Mouse (Mus musculus) liver, postnatal 0 days (tissue): ENCODE results near the gene Gm49387. TPM values are rescaled to one million over a fixed set of nuclear protein-coding genes. Genes with fewer than 3 reads are reported as not detected.

ENCODE experiments used
- ATAC-seq: fragments of 200-750 bp; cut with Nextera tagmentation; 2 replicates; pipeline ENCODE4 v1.8.0; 2017; ENCODE audit warnings: mild to moderate bottlenecking, moderate library complexity
- DNase-seq: peaks from one replicate; pipeline ENCODE4 v3.0.0-alpha.2; 2016
- H3K27ac ChIP-seq: fragments of 300-500 bp; sonication (generic); 2 replicates; pipeline ENCODE4 v1.5.1; 2014; ENCODE audit warnings: antibody characterized with exemption, moderate library complexity, mild to moderate bottlenecking, low read depth
- H3K27me3 ChIP-seq: fragments of 300-500 bp; sonication (generic); 2 replicates; pipeline ENCODE4 v1.6.1; 2014; ENCODE audit warnings: low read length, control low read depth, mixed read lengths; ENCODE audit not compliant: insufficient read depth
- H3K36me3 ChIP-seq: fragments of 300-500 bp; sonication (generic); replicated peaks from 2 replicates; pipeline ENCODE4 v1.6.1; 2014; ENCODE audit warnings: mild to moderate bottlenecking, control low read depth, low read length, moderate library complexity, mixed read lengths; ENCODE audit not compliant: insufficient read depth
- H3K4me1 ChIP-seq: fragments of 300-500 bp; sonication (generic); 2 replicates; pipeline ENCODE4 v1.6.1; 2014; ENCODE audit warnings: antibody characterized with exemption, mild to moderate bottlenecking, control low read depth; ENCODE audit not compliant: insufficient read depth
- H3K4me2 ChIP-seq: fragments of 300-500 bp; sonication (generic); 2 replicates; pipeline ENCODE4 v1.6.1; 2014; ENCODE audit warnings: low read depth, mild to moderate bottlenecking, low read length, moderate library complexity, mixed read lengths
- H3K4me3 ChIP-seq: fragments of 300-500 bp; sonication (generic); 2 replicates; pipeline ENCODE4 v1.5.1; 2014; ENCODE audit warnings: low read depth, low read length
- H3K9ac ChIP-seq: fragments of 300-500 bp; sonication (generic); replicated peaks from 2 replicates; pipeline ENCODE4 v1.6.1; 2014; ENCODE audit warnings: mild to moderate bottlenecking, moderate library complexity
- H3K9me3 ChIP-seq: fragments of 300-500 bp; sonication (generic); 2 replicates; pipeline ENCODE4 v1.6.1; 2016; ENCODE audit warnings: mild to moderate bottlenecking, control low read depth, low read length, mixed read lengths
- CTCF ChIP-seq: sonication (generic); IDR thresholded peaks from 2 replicates; pipeline ENCODE4 v1.5.1; 2016; ENCODE audit warnings: antibody characterized with exemption, low read depth
- EP300 ChIP-seq: IDR thresholded peaks from 2 replicates; pipeline ENCODE4 v1.6.1; 2016; ENCODE audit warnings: antibody characterized with exemption, low read depth, mild to moderate bottlenecking
- WGBS: fragments of 180-500 bp; shearing (Covaris S2); extraction: QIAGEN DNeasy Blood & Tissue Kit; methylation state at CpG from one replicate; pipeline ENCODE4 v1.1.7; 2014; ENCODE audit not compliant: insufficient replicate concordance; 5-methylcytosine and 5-hydroxymethylcytosine counted together
- polyA plus RNA-seq: library from polyadenylated mRNA; unstranded; fragments of >200 nt; fragmentation: Nextera tagmentation; extraction: Ambion mirVana; gene quantifications from 2 replicates; pipeline ENCODE4 v1.2.1, GENCODE M21; 2015

The Gm49387 gene
- polyA plus RNA-seq, 1 experiment from 2014 or later = 3.9 TPM

GRCm38 (mm10) chr14:31652624-31653023, 11.9 kb upstream of the Gm49387 start:
- Histone ChIP-seq H3K4me2 (no peak overlapping the region), H3K4me1 (peaks cover 23% of the 10 kb centered on the region), H3K9ac (no peak overlapping the region), H3K36me3 (no peaks in the 10 kb centered on the region), H3K4me3 (no peak overlapping the region), H3K27ac (no peak overlapping the region), H3K27me3 (no peaks in the 10 kb centered on the region), H3K9me3 (peaks cover 2% of the 10 kb centered on the region; the same call in 1 of the 2 replicates)
- TF ChIP-seq EP300 (no peak), CTCF (no peak)
- ATAC-seq (no peak), DNase-seq (no peak)
- 82% methylated on average over 1 of the region's 1 CpGs for WGBS

- WGBS = 56% methylated on average over 5 of the region's 5 CpGs
- no peak overlapping the region for H3K27ac ChIP-seq
- ATAC-seq = no peak
Measured at GRCm38 (mm10) chr14:31652106-31652505, 11.4 kb upstream of the Gm49387 start.

GRCm38 (mm10) chr14:31651206-31651605, 10.5 kb upstream of the Gm49387 start:
- Histone ChIP-seq H3K4me2 (no peak overlapping the region), H3K27me3 (no peaks in the 10 kb centered on the region), H3K9me3 (peaks cover 2% of the 10 kb centered on the region; the same call in 1 of the 2 replicates), H3K4me1 (peaks cover 18% of the 10 kb centered on the region), H3K27ac (no peak overlapping the region), H3K9ac (no peak overlapping the region), H3K4me3 (no peak overlapping the region), H3K36me3 (no peaks in the 10 kb centered on the region)
- TF ChIP-seq EP300 = no peak
- TF ChIP-seq CTCF = no peak
- ATAC-seq (no peak), DNase-seq (no peak)
- 66% methylated on average over 7 of the region's 7 CpGs for WGBS

More at GRCm38 (mm10) chr14:31652106-31652505, 11.4 kb upstream of the Gm49387 start:
- Histone ChIP-seq H3K27me3 (no peaks in the 10 kb centered on the region), H3K9ac (no peak overlapping the region), H3K4me1 (peaks cover 18% of the 10 kb centered on the region), H3K9me3 (peaks cover 2% of the 10 kb centered on the region; the same call in 1 of the 2 replicates), H3K4me3 (no peak overlapping the region), H3K36me3 (no peaks in the 10 kb centered on the region), H3K4me2 (no peak overlapping the region)
- no peak for TF ChIP-seq EP300
- no peak for TF ChIP-seq CTCF
- no peak for DNase-seq

GRCm38 (mm10) chr14:31650347-31650746, 9.7 kb upstream of the Gm49387 start:
- WGBS = 95% methylated on average over 3 of the region's 3 CpGs
- Histone ChIP-seq H3K4me1 (peaks cover 18% of the 10 kb centered on the region), H3K4me3 (no peak overlapping the region), H3K4me2 (no peak overlapping the region), H3K9ac (no peak overlapping the region), H3K27me3 (no peaks in the 10 kb centered on the region), H3K36me3 (no peaks in the 10 kb centered on the region), H3K9me3 (peaks cover 2% of the 10 kb centered on the region; the same call in 1 of the 2 replicates), H3K27ac (no peak overlapping the region)
- DNase-seq (no peak), ATAC-seq (no peak)
- no peak for TF ChIP-seq EP300
- TF ChIP-seq CTCF = peak; percentile 60

GRCm38 (mm10) chr14:31647991-31648390, 7.3 kb upstream of the Gm49387 start:
- H3K4me3 ChIP-seq = no peak overlapping the region
- ATAC-seq (no peak), DNase-seq (no peak)
- TF ChIP-seq CTCF (no peak), EP300 (no peak)
- no peaks in the 10 kb centered on the region for H3K27me3 ChIP-seq
- H3K9me3 ChIP-seq = peaks cover 2% of the 10 kb centered on the region; the same call in 1 of the 2 replicates
- 85% methylated on average over 10 of the region's 10 CpGs for WGBS
- H3K4me1 ChIP-seq = peaks cover 13% of the 10 kb centered on the region
- no peak overlapping the region for H3K4me2 ChIP-seq
- no peaks in the 10 kb centered on the region for H3K36me3 ChIP-seq
- H3K27ac ChIP-seq = no peak overlapping the region
- no peak overlapping the region for H3K9ac ChIP-seq

- H3K4me1 ChIP-seq = peaks cover 18% of the 10 kb centered on the region
- H3K27me3 ChIP-seq = no peaks in the 10 kb centered on the region
- no peaks in the 10 kb centered on the region for H3K36me3 ChIP-seq
- 89% methylated on average over 7 of the region's 7 CpGs for WGBS
- no peak overlapping the region for H3K4me2 ChIP-seq
- TF ChIP-seq EP300 = peak; percentile 64
- TF ChIP-seq CTCF = no peak
- H3K9me3 ChIP-seq = peaks cover 2% of the 10 kb centered on the region; the same call in 1 of the 2 replicates
- DNase-seq (no peak), ATAC-seq (no peak)
- no peak overlapping the region for H3K9ac ChIP-seq
- no peak overlapping the region for H3K4me3 ChIP-seq
- peak overlapping the region; percentile 85 for H3K27ac ChIP-seq
Measured at GRCm38 (mm10) chr14:31645920-31646319, 5.2 kb upstream of the Gm49387 start.
